Mouse (Mus musculus): ENCODE data around the gene Kcnj12. TPM values are rescaled to one million over a fixed set of nuclear protein-coding genes. Genes with fewer than 3 reads are reported as not detected.

Kcnj12 gene
- polyA plus RNA-seq, 1 experiment from 2014 or later = 0.59 TPM

DNA sequence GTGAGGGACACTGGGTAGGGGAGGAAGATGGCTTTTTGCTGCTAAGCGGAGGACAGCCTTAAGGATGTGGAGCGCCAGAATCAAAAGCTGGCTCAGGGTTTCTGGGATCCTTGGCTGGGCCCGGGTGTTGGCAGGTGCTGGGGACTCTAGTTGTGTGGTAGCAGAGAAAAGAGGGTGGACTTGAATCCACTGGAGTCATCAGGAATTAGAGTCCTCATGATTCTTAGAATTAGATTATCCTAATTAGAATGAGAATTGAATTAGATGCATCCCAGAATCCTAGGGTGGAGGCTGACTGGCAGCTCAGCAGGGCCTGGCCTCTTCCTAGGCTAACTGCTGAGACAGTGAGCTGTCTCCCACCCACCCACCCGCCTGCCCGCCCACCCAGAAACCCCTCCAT lies 17.6 kb upstream of the Kcnj12 start:
- no peak for TF ChIP-seq CTCF (IDR thresholded peaks at IDR 0.05; ENCODE audit: low read depth)
- no peak for TF ChIP-seq EP300 (optimal IDR thresholded peaks at IDR 0.05)
- ATAC-seq (ENCODE audit: low FRiP score, low TSS enrichment) (no peak), DNase-seq (ENCODE audit: low spot score) (no peak)
- Histone ChIP-seq H3K4me2 (replicated peaks; ENCODE audit: low read depth) (no peak overlapping the region), H3K9ac (ENCODE audit: low read length) (no peak overlapping the region), H3K36me3 (ENCODE audit: control insufficient read depth, insufficient read depth, low read length) (no peaks in the 10 kb centered on the region), H3K27ac (replicated peaks) (no peak overlapping the region), H3K27me3 (ENCODE audit: control insufficient read depth, insufficient read depth, low read length) (no peaks in the 10 kb centered on the region), H3K4me1 (replicated peaks; ENCODE audit: control insufficient read depth, insufficient read depth) (no peaks in the 10 kb centered on the region), H3K4me3 (ENCODE audit: low read depth, low read length) (no peak overlapping the region), H3K9me3 (ENCODE audit: control insufficient read depth, low read length) (no peaks in the 10 kb centered on the region)
- WGBS = 69% methylated on average over 5 of the region's 5 CpGs

DNA sequence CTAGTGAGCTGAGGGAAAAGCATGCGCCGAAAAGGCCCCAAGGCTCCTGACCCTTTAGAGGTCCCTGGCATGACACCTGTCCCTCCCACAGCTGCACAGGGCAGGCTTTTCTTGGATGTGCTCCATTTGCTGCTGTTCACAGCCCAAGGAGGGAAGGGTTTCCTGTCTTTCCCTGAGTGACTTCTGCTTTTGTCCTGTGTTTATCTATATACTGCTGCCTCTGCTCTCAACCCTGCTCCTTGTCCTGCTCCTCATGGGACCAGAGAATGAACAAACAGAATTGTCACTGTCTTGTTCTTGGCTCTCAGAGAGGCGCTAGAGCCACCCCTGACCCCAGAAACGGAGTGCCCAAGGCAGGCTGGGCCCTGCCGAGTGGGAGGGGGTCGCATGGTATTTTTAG lies 17.0 kb upstream of the Kcnj12 start:
- WGBS = 45% methylated on average over 6 of the region's 6 CpGs
- Histone ChIP-seq H3K9ac (ENCODE audit: low read length) (no peak overlapping the region), H3K27ac (replicated peaks) (no peak overlapping the region), H3K4me3 (ENCODE audit: low read depth, low read length) (no peak overlapping the region), H3K36me3 (ENCODE audit: control insufficient read depth, insufficient read depth, low read length) (no peaks in the 10 kb centered on the region), H3K9me3 (ENCODE audit: control insufficient read depth, low read length) (no peaks in the 10 kb centered on the region), H3K4me2 (replicated peaks; ENCODE audit: low read depth) (no peak overlapping the region), H3K27me3 (ENCODE audit: control insufficient read depth, insufficient read depth, low read length) (no peaks in the 10 kb centered on the region), H3K4me1 (replicated peaks; ENCODE audit: control insufficient read depth, insufficient read depth) (no peaks in the 10 kb centered on the region)
- no peak for DNase-seq (ENCODE audit: low spot score)
- no peak for ATAC-seq (ENCODE audit: low FRiP score, low TSS enrichment)
- TF ChIP-seq CTCF (IDR thresholded peaks at IDR 0.05; ENCODE audit: low read depth) = no peak
- no peak for TF ChIP-seq EP300 (optimal IDR thresholded peaks at IDR 0.05)

DNA sequence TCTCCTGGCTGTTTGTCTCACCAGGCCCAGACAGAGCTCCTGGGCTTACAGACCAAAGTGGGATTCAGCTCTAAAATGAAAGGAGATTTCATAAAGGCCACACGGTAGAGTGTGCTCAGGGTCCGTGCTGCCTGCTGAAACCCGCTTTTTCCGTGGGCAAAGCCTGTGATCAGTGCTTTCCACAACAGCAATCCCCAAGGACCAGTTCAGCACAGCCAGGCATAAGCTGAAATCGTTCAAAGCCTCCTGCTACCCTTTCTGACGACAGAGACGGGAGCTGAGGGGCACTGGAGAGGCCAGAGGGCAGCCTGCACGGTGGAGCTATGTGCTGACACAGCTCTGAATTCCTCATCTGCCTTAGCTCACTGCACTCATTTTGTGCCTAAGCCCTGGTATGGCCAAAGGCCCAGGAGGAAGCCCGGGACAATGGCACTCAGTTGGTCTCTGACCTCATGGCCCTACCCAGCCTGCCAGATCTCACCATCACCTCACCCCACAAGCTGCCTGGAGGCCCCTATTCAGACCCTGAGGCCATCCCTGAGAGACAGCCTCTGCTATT lies 10.5 kb upstream of the Kcnj12 start:
- Histone ChIP-seq H3K27ac (replicated peaks) (no peak overlapping the region), H3K27me3 (ENCODE audit: control insufficient read depth, insufficient read depth, low read length) (no peaks in the 10 kb centered on the region), H3K4me1 (replicated peaks; ENCODE audit: control insufficient read depth, insufficient read depth) (no peaks in the 10 kb centered on the region), H3K36me3 (ENCODE audit: control insufficient read depth, insufficient read depth, low read length) (no peaks in the 10 kb centered on the region), H3K9ac (ENCODE audit: low read length) (no peak overlapping the region), H3K4me2 (replicated peaks; ENCODE audit: low read depth) (no peak overlapping the region), H3K4me3 (ENCODE audit: low read depth, low read length) (no peak overlapping the region), H3K9me3 (ENCODE audit: control insufficient read depth, low read length) (no peaks in the 10 kb centered on the region)
- no peak for ATAC-seq (ENCODE audit: low FRiP score, low TSS enrichment)
- TF ChIP-seq CTCF (IDR thresholded peaks at IDR 0.05; ENCODE audit: low read depth) = no peak
- TF ChIP-seq EP300 (optimal IDR thresholded peaks at IDR 0.05) = no peak
- 48% methylated on average over 9 of the region's 9 CpGs for WGBS
- DNase-seq (ENCODE audit: low spot score) = no peak

DNA sequence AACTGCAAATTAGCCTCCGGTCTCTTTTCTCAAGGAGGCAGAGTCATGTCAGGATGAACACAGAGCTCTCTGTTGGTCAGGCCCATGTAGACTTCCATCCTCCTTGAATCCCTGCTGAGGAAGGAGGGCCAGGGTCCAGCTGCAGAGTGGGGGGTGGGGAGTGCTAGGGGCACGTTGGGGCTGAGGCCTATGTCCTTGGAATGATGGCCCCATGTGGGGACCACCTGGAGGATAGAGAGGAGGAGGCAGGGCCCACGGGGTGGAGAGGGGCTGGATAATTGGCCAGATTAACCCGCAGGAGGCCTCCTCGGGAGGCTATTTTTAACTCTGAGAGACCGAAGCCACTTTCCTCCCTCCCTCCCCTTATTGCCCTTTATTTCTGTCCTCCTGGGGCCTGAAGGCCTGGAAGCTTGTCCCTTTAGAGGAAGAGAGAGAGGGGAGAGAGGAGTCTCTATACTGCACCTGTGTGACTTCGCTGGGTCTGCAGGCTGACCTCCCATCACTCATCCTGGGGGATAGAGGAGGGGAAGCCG lies 5.4 kb upstream of the Kcnj12 start:
- no peak for ATAC-seq (ENCODE audit: low FRiP score, low TSS enrichment)
- TF ChIP-seq EP300 (optimal IDR thresholded peaks at IDR 0.05) (no peak), CTCF (IDR thresholded peaks at IDR 0.05; ENCODE audit: low read depth) (no peak)
- H3K27me3 ChIP-seq (ENCODE audit: control insufficient read depth, insufficient read depth, low read length) = peaks cover 5% of the 10 kb centered on the region; the same call in 1 of the 2 replicates
- H3K4me1 ChIP-seq (replicated peaks; ENCODE audit: control insufficient read depth, insufficient read depth) = no peaks in the 10 kb centered on the region
- no peak overlapping the region for H3K4me2 ChIP-seq (replicated peaks; ENCODE audit: low read depth)
- 28% methylated on average over 8 of the region's 8 CpGs for WGBS
- H3K4me3 ChIP-seq (ENCODE audit: low read depth, low read length) = no peak overlapping the region
- no peak overlapping the region for H3K9ac ChIP-seq (ENCODE audit: low read length)
- H3K36me3 ChIP-seq (ENCODE audit: control insufficient read depth, insufficient read depth, low read length) = no peaks in the 10 kb centered on the region
- no peaks in the 10 kb centered on the region for H3K9me3 ChIP-seq (ENCODE audit: control insufficient read depth, low read length)
- DNase-seq (ENCODE audit: low spot score) = no peak
- no peak overlapping the region for H3K27ac ChIP-seq (replicated peaks)

DNA sequence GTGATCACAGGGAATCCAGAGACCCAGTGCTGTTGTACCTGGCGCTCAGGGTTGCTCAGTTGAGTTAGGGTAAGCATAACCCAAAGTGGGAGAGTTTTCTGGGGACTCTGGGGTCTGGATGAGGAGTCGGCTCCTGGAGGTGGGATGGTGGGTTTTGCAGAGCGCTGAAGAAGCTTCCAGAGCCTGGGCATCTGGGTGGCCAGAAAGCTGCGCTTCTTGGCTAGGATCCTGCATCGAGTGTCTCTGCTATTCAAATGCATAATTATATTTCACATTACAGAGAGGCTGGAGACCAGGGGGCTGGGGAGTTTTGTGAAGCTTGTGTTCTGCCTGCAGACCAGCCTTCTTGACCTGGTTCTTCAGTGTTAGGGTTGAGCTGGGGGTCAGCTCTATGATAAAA lies 1.2 kb upstream of the Kcnj12 start:
- TF ChIP-seq CTCF (IDR thresholded peaks at IDR 0.05; ENCODE audit: low read depth) (no peak), EP300 (optimal IDR thresholded peaks at IDR 0.05) (no peak)
- H3K4me2 ChIP-seq (replicated peaks; ENCODE audit: low read depth) = no peak overlapping the region
- peaks cover 21% of the 10 kb centered on the region; the same call in 1 of the 2 replicates for H3K27me3 ChIP-seq (ENCODE audit: control insufficient read depth, insufficient read depth, low read length)
- no peaks in the 10 kb centered on the region for H3K36me3 ChIP-seq (ENCODE audit: control insufficient read depth, insufficient read depth, low read length)
- ATAC-seq (ENCODE audit: low FRiP score, low TSS enrichment) = no peak
- no peaks in the 10 kb centered on the region; the same call in 1 of the 2 replicates for H3K4me1 ChIP-seq (replicated peaks; ENCODE audit: control insufficient read depth, insufficient read depth)
- no peak overlapping the region for H3K27ac ChIP-seq (replicated peaks)
- no peaks in the 10 kb centered on the region for H3K9me3 ChIP-seq (ENCODE audit: control insufficient read depth, low read length)
- WGBS = 66% methylated on average over 5 of the region's 5 CpGs
- H3K9ac ChIP-seq (ENCODE audit: low read length) = no peak overlapping the region
- DNase-seq (ENCODE audit: low spot score) = no peak
- H3K4me3 ChIP-seq (ENCODE audit: low read depth, low read length) = no peak overlapping the region

All from stomach, postnatal 0 days (tissue).